Mouse (Mus musculus): ENCODE data around the gene Ceacam1. TPM values are rescaled to one million over a fixed set of nuclear protein-coding genes. Genes with fewer than 3 reads are reported as not detected.

Gene Ceacam1
- polyA plus RNA-seq, 1 experiment from 2014 or later = 1.1 TPM

DNA sequence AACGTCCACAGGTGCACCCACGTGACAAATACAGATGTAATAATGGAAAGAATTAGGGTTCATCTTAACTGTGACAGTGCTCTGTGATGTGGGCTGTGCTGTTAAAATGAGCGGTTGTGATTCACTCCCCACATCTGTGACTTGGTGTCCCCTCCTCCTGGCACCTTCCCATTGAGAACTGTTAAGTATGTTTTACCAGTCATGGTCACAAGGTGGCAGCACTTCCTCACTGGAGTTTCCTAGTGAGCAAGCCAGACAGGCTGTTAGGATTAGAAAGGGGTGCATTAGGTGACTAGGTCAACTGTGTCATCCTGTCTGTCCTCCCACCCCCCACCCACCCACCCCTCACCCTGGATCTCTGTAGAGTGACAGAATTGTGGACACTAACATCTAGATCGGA is 53.0 kb downstream of the Ceacam1 start:
- Histone ChIP-seq H3K9ac (no peak overlapping the region), H3K4me2 (replicated peaks) (no peak overlapping the region), H3K9me3 (no peaks in the 10 kb centered on the region), H3K27me3 (peaks cover 14% of the 10 kb centered on the region), H3K4me1 (0 out of 2 replicates have a peak, but pooled peaks cover 5% of the 10 kb centered on the region), H3K36me3 (no peaks in the 10 kb centered on the region), H3K27ac (no peak overlapping the region), H3K4me3 (no peak overlapping the region)
- 30% methylated on average over 4 of the region's 4 CpGs for WGBS
- ATAC-seq (ENCODE audit: insufficient number of reproducible peaks, insufficient read depth, low FRiP score, low TSS enrichment) = no peak

DNA sequence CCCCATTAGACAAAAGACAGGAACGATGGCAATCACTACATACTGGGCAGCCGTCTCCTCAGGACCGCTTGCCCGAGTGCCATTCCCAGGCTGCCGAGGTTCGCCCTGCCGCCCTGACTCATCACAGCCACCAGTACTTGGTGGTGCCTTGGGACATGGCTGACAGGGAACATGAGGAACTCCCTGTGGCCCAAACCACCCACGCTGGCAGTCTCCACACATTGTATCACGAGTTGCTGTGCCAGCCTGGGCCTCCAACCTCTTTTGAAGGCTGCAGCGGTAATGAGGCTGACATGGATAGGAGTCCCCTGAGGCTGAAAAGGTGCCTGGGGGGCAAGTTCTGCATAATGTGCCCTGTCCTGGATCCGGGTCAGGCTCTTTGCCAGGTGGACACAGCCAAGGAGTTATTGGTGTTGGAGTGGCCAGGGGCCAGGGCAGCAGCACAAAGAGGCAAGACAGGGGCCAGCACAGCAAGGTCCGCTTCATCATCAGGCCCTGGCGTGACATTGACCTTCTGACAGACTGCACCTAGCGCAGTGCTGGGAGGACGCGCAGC is 55.0 kb downstream of the Ceacam1 start:
- Histone ChIP-seq H3K27ac (no peak overlapping the region), H3K4me3 (no peak overlapping the region), H3K36me3 (no peaks in the 10 kb centered on the region), H3K27me3 (peaks cover 14% of the 10 kb centered on the region), H3K9me3 (no peaks in the 10 kb centered on the region), H3K9ac (no peak overlapping the region), H3K4me1 (0 out of 2 replicates have a peak, but pooled peaks cover 5% of the 10 kb centered on the region), H3K4me2 (replicated peaks) (no peak overlapping the region)
- ATAC-seq (ENCODE audit: insufficient number of reproducible peaks, insufficient read depth, low FRiP score, low TSS enrichment) = no peak
- WGBS = 68% methylated on average over 16 of the region's 16 CpGs

DNA sequence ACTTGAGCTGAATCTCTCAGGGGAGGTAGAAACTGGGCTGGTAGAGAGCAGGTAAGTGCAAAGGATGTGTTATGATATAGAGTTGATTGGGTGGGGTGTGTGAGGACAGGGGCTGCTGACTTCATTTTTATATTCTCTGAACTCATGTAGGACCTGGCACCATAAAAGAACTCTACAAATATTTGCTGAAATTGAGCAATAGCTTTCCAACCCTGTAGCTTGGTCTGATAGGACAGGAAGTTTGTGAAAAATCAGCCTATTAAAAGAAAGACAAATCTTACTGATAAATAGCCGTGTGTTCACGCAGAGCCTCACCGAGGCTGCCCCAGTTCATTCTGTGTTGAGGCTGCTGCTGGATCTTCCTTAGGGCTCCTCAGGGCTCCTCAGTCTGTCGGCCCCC is 57.5 kb downstream of the Ceacam1 start:
- Histone ChIP-seq H3K4me3 (no peak overlapping the region), H3K36me3 (no peaks in the 10 kb centered on the region), H3K9ac (no peak overlapping the region), H3K9me3 (no peaks in the 10 kb centered on the region), H3K4me2 (replicated peaks) (no peak overlapping the region), H3K27me3 (peaks cover 14% of the 10 kb centered on the region), H3K27ac (no peak overlapping the region), H3K4me1 (0 out of 2 replicates have a peak, but pooled peaks cover 5% of the 10 kb centered on the region)
- WGBS = 85% methylated on average over 4 of the region's 4 CpGs
- ATAC-seq (ENCODE audit: insufficient number of reproducible peaks, insufficient read depth, low FRiP score, low TSS enrichment) = no peak

DNA sequence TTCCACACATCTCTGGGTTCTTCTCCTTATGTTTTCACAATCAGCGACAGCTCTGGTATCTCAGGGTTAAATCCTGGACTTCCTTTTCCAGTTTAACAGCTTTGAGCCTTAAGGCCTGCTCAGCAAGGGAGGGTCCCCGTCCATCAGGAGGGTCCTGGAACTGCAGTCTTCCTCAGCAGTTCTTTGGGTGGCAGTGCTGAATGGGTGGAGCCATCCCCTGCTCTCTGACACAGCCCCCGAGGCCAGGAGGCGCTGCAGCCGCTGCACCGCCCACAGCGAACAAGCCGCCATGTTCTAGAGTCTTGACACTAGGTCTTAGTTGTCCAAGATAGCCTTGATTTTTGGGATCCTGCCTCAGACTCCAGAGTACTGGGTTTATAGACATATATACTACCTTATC is 57.9 kb downstream of the Ceacam1 start:
- 77% methylated on average over 8 of the region's 8 CpGs for WGBS

DNA sequence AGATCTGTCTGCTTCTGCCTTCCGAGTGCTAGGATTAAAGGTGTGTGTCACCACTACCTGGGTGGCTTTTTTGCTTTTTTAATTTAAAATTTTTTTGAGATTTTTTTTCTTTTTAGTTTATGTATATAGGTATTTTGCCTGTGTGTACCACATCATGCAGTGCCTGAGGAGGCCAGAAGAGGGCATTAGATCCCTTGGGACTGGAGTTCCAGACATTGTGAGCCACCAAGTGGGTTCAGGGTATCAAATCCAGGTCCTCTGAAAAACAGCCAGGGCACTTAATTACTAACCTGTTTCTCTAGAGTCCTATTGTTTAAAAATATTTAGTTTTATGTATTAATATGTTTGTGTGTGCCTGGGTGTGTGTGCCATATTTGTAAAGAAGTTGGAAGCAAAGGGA is 59.8 kb downstream of the Ceacam1 start:
- no peak for ATAC-seq (ENCODE audit: insufficient number of reproducible peaks, insufficient read depth, low FRiP score, low TSS enrichment)
- 85% methylated on average over 1 of the region's 1 CpGs for WGBS
- Histone ChIP-seq H3K4me3 (no peak overlapping the region), H3K27ac (no peak overlapping the region), H3K27me3 (peaks cover 11% of the 10 kb centered on the region), H3K9ac (no peak overlapping the region), H3K4me2 (replicated peaks) (no peak overlapping the region), H3K9me3 (no peaks in the 10 kb centered on the region), H3K36me3 (no peaks in the 10 kb centered on the region), H3K4me1 (0 out of 2 replicates have a peak, but pooled peaks cover 4% of the 10 kb centered on the region)

More for the DNA sequence above, 57.9 kb downstream of the Ceacam1 start:
- Histone ChIP-seq H3K27ac (no peak overlapping the region), H3K9ac (no peak overlapping the region), H3K4me3 (no peak overlapping the region), H3K36me3 (no peaks in the 10 kb centered on the region), H3K27me3 (peaks cover 14% of the 10 kb centered on the region), H3K4me1 (0 out of 2 replicates have a peak, but pooled peaks cover 5% of the 10 kb centered on the region), H3K9me3 (no peaks in the 10 kb centered on the region), H3K4me2 (replicated peaks) (no peak overlapping the region)
- ATAC-seq (ENCODE audit: insufficient number of reproducible peaks, insufficient read depth, low FRiP score, low TSS enrichment) = no peak

DNA sequence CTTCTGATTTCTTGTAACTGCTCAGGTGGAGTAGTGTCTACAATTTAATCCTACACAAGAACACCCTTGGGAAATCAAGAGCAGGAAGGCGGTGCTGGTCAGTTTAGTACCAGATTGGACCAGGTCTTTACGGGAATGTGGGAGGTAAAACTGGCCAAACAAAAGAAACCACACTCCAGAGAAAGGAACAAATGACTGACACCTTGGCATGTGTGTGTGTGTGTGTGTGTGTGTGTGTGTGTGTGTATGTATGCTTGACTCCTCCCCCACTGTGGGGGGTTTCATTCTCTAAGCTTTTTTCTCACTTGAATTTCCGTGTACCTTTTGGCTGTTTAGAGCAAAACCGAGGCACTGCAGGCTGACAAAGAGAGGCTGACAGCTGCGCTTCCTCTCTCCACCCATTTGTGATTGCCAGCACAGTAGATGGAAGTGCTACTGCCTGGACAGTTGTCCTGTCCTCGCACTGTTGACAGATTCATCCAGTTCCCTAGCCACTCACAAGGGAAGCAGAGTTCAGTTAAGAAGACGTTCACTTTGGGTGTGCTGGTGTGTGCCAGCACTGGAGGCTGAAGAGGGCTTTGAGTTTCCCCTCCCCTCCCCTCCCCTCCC is 64.5 kb downstream of the Ceacam1 start, which contains the start of gene Cxcl17:
Gene Cxcl17, minus strand, starts transcription at position 54 of the 609 bp plus-strand sequence.
- no peaks in the 10 kb centered on the region for H3K36me3 ChIP-seq
- H3K27ac ChIP-seq = no peak within 1 kb of the TSS
- H3K9me3 ChIP-seq = no peaks in the 10 kb centered on the region
- no peak within 1 kb of the TSS for H3K9ac ChIP-seq
- H3K27me3 ChIP-seq = no peaks in the 10 kb centered on the region
- H3K4me2 ChIP-seq (replicated peaks) = no peak within 1 kb of the TSS
- WGBS = 34% methylated on average over 7 of the region's 7 CpGs
- no peak for ATAC-seq (ENCODE audit: insufficient number of reproducible peaks, insufficient read depth, low FRiP score, low TSS enrichment)
- H3K4me1 ChIP-seq = no peaks in the 10 kb centered on the region
- no peak within 1 kb of the TSS for H3K4me3 ChIP-seq

DNA sequence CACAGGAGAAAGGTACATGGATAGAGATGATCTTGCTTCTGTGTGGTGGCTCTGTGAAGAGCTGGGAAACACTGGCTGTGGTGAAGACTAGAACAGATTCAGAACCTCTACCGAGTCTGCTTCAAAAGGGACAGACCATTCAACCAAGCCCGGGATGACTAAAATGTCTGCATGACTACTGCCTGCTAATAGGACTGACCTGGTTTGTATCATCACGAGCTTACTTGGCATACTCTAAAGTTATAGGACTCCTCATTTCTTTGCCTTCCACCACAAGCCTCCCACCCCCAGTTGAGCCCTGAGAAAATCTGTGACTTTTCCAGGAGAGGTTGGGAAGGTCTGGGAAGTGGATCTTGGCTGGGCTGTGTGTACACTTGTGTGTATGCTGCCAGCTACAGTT is 65.5 kb downstream of the Ceacam1 start:
- H3K4me3 ChIP-seq = no peak overlapping the region
- H3K27ac ChIP-seq = no peak overlapping the region
- H3K36me3 ChIP-seq = no peaks in the 10 kb centered on the region
- ATAC-seq (ENCODE audit: insufficient number of reproducible peaks, insufficient read depth, low FRiP score, low TSS enrichment) = no peak
- WGBS = 83% methylated on average over 3 of the region's 3 CpGs
- H3K4me2 ChIP-seq (replicated peaks) = no peak overlapping the region
- no peaks in the 10 kb centered on the region for H3K4me1 ChIP-seq
- H3K27me3 ChIP-seq = no peaks in the 10 kb centered on the region
- H3K9ac ChIP-seq = no peak overlapping the region
- H3K9me3 ChIP-seq = no peaks in the 10 kb centered on the region

Other genes with a start within 250 kb of the Ceacam1 start
- 15.9 and 17.4 TPM in 2 replicates for gene Gsk3a, start 239.8 kb downstream of the Ceacam1 start, polyA plus RNA-seq (2016; fragmentation: Nextera tagmentation; extraction: Ambion mirVana)
- 20.0 and 20.8 TPM in 2 replicates for gene Erf, start 226.8 kb downstream of the Ceacam1 start, polyA plus RNA-seq (2016; fragmentation: Nextera tagmentation; extraction: Ambion mirVana)
- gene Cic, start 209.9 kb downstream of the Ceacam1 start, polyA plus RNA-seq (2016; fragmentation: Nextera tagmentation; extraction: Ambion mirVana) = 45.7 and 47.0 TPM in 2 replicates
- gene Pafah1b3, start 179.6 kb downstream of the Ceacam1 start, polyA plus RNA-seq (2016; fragmentation: Nextera tagmentation; extraction: Ambion mirVana) = 317 and 337 TPM in 2 replicates
- 1.0 and 1.9 TPM in 2 replicates for gene Prr19, start 176.2 kb downstream of the Ceacam1 start, polyA plus RNA-seq (2016; fragmentation: Nextera tagmentation; extraction: Ambion mirVana)
- gene Tmem145, start 171.5 kb downstream of the Ceacam1 start, polyA plus RNA-seq (2016; fragmentation: Nextera tagmentation; extraction: Ambion mirVana) = 2.7 and 4.0 TPM in 2 replicates
- 22.4 and 24.3 TPM in 2 replicates for gene Megf8, start 160.4 kb downstream of the Ceacam1 start, polyA plus RNA-seq (2016; fragmentation: Nextera tagmentation; extraction: Ambion mirVana)
- 0.86 TPM in 1 of 2 replicates, not detected in the other for gene Cnfn, start 107.9 kb downstream of the Ceacam1 start, polyA plus RNA-seq (2016; fragmentation: Nextera tagmentation; extraction: Ambion mirVana)
- gene Lipe, start 78.9 kb downstream of the Ceacam1 start, polyA plus RNA-seq (2016; fragmentation: Nextera tagmentation; extraction: Ambion mirVana) = 10.9 and 11.9 TPM in 2 replicates
- gene Cxcl17, start 64.7 kb downstream of the Ceacam1 start, polyA plus RNA-seq (2016; fragmentation: Nextera tagmentation; extraction: Ambion mirVana) = 0.59 and 1.1 TPM in 2 replicates
- gene Ceacam2, start 62.3 kb upstream of the Ceacam1 start, polyA plus RNA-seq (2016; fragmentation: Nextera tagmentation; extraction: Ambion mirVana) = 0.06 TPM in 1 of 2 replicates, not detected in the other
- gene Erich4, start 138.3 kb upstream of the Ceacam1 start, polyA plus RNA-seq (2016; fragmentation: Nextera tagmentation; extraction: Ambion mirVana) = not detected in 2 replicates
- 39.0 and 40.5 TPM in 2 replicates for gene Dmac2, start 141.8 kb upstream of the Ceacam1 start, polyA plus RNA-seq (2016; fragmentation: Nextera tagmentation; extraction: Ambion mirVana)
- 3.4 and 3.6 TPM in 2 replicates for gene B3gnt8, start 149.1 kb upstream of the Ceacam1 start, polyA plus RNA-seq (2016; fragmentation: Nextera tagmentation; extraction: Ambion mirVana)
- 59.2 and 63.6 TPM in 2 replicates for gene Bckdha, start 181.4 kb upstream of the Ceacam1 start, polyA plus RNA-seq (2016; fragmentation: Nextera tagmentation; extraction: Ambion mirVana)
- gene Exosc5, start 181.6 kb upstream of the Ceacam1 start, polyA plus RNA-seq (2016; fragmentation: Nextera tagmentation; extraction: Ambion mirVana) = 75.6 and 80.6 TPM in 2 replicates
- gene Tmem91, start 197.6 kb upstream of the Ceacam1 start, polyA plus RNA-seq (2016; fragmentation: Nextera tagmentation; extraction: Ambion mirVana) = 3.7 and 3.8 TPM in 2 replicates
- gene B9d2, start 203.2 kb upstream of the Ceacam1 start, polyA plus RNA-seq (2016; fragmentation: Nextera tagmentation; extraction: Ambion mirVana) = 27.8 and 28.7 TPM in 2 replicates
- gene Tgfb1, start 209.4 kb upstream of the Ceacam1 start, polyA plus RNA-seq (2016; fragmentation: Nextera tagmentation; extraction: Ambion mirVana) = 2.5 and 3.6 TPM in 2 replicates
- 23.7 and 24.6 TPM in 2 replicates for gene Ccdc97, start 241.5 kb upstream of the Ceacam1 start, polyA plus RNA-seq (2016; fragmentation: Nextera tagmentation; extraction: Ambion mirVana)